Mouse (Mus musculus): ENCODE results near the gene Pfkp. TPM values are rescaled to one million over a fixed set of nuclear protein-coding genes. Genes with fewer than 3 reads are reported as not detected.

Pfkp gene
- 272 and 330 TPM in 2 replicates for polyA plus RNA-seq (2015; fragmentation: Nextera tagmentation; extraction: Ambion mirVana)

DNA sequence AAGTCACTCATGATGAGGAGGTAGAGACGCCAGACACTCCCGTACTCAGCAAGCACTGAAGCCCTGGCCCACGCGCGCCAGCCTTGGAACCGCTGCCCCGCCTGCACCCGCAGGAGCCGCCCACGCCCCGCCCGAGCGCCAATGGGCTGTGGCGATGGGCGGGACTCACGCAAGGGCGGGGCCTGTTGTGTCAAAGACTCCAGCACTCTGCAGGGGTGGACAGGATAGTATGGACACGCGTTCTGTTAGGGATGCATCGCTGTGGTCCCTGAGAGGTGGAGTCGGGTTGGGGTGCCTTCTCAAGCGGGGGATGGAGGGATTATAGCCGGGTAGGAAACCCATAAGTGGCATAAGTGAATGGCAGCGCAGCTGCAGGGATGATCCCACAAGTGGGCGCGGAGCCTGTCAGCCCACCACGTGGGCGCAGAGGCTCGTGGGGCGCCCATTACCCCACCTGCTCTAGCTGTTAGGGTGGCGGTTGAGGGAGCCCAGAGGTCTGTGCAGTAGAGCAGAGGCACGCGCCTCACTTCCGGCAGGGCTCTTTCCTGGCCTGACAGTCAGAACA lies at the start of gene Pfkp:
TSS of gene Pfkp (minus strand) at position 109 of the 565 bp plus-strand sequence.

Other genes with a start within 250 kb of the Pfkp start
- 34.5 and 34.7 TPM in 2 replicates for gene Pitrm1, start 100.6 kb downstream of the Pfkp start, polyA plus RNA-seq (2015; fragmentation: Nextera tagmentation; extraction: Ambion mirVana)

All from urinary bladder, postnatal 0 days (tissue).